Mouse (Mus musculus) brain, embryonic 14.5 days (tissue): ENCODE data around the gene Dnmt1.

Experiments
- CTCF ChIP-seq: fragments of 200-500 bp; IDR thresholded peaks from 2 replicates; pipeline ENCODE4 v1.5.1; 2012; ENCODE audit warnings: inconsistent platforms, mild to moderate bottlenecking, moderate library complexity, borderline replicate concordance; ENCODE audit not compliant: insufficient read depth, insufficient read length; ENCODE audit errors: extremely low read depth
- POLR2A ChIP-seq: fragments of 200-500 bp; IDR thresholded peaks from 2 replicates; pipeline ENCODE4 v1.6.1; 2012; ENCODE audit warnings: mild to moderate bottlenecking, inconsistent platforms, borderline replicate concordance; ENCODE audit not compliant: poor library complexity, insufficient read depth, insufficient read length, severe bottlenecking; ENCODE audit errors: extremely low read depth

DNA sequence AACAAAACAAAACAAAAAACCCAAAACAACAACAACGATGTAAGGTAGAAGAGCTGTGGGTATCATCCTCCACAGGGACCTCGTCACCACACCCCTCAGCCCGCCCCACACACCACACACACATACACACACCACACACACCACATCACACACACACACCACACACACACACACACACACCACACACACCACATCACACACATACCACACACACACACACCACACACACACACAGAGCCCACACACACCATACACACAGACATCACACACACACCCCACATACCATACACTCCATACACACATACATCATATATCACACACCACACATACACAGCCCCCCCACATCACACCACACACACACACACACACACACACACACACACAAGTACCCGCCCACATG, 31.9 kb upstream of the Dnmt1 start:
- TF ChIP-seq POLR2A = no peak
- TF ChIP-seq CTCF = no peak
